Mouse (Mus musculus) kidney, embryonic 16.5 days (tissue): Measurements from ENCODE around the gene Zfhx3. TPM values are rescaled to one million over a fixed set of nuclear protein-coding genes. Genes with fewer than 3 reads are reported as not detected.

ENCODE experiments used
- ATAC-seq: fragments of 200-750 bp; cut with Nextera tagmentation; 2 replicates; pipeline ENCODE4 v1.8.0; 2017; ENCODE audit warnings: moderate TSS enrichment; ENCODE audit not compliant: low FRiP score, low TSS enrichment
- H3K27ac ChIP-seq: fragments of 300-500 bp; sonication (generic); 2 replicates; pipeline ENCODE4 v1.5.1; 2014; ENCODE audit warnings: low read length
- H3K27me3 ChIP-seq: fragments of 300-500 bp; sonication (generic); 2 replicates; pipeline ENCODE4 v1.6.1; 2014; ENCODE audit warnings: low read length, control low read depth, mixed read lengths; ENCODE audit not compliant: insufficient read depth
- H3K36me3 ChIP-seq: fragments of 300-500 bp; sonication (generic); 2 replicates; pipeline ENCODE4 v1.6.1; 2014; ENCODE audit warnings: low read length, control low read depth, mixed read lengths; ENCODE audit not compliant: insufficient read depth
- H3K4me1 ChIP-seq: fragments of 300-500 bp; sonication (generic); 2 replicates; pipeline ENCODE4 v1.6.1; 2014; ENCODE audit warnings: low read length, control low read depth, mixed read lengths; ENCODE audit not compliant: insufficient read depth
- H3K4me2 ChIP-seq: fragments of 300-500 bp; sonication (generic); replicated peaks from 2 replicates; pipeline ENCODE4 v1.6.1; 2014; ENCODE audit warnings: low read depth, low read length
- H3K4me3 ChIP-seq: fragments of 300-500 bp; sonication (generic); 2 replicates; pipeline ENCODE4 v1.5.1; 2014; ENCODE audit warnings: mild to moderate bottlenecking, low read length
- H3K9ac ChIP-seq: fragments of 300-500 bp; sonication (generic); replicated peaks from 2 replicates; pipeline ENCODE4 v1.6.1; 2014; ENCODE audit warnings: low read length
- H3K9me3 ChIP-seq: fragments of 300-500 bp; sonication (generic); 2 replicates; pipeline ENCODE4 v1.6.1; 2016; ENCODE audit warnings: low read length, control low read depth
- WGBS: fragments of 180-500 bp; shearing (Covaris S2); extraction: QIAGEN DNeasy Blood & Tissue Kit; methylation state at CpG from one replicate; pipeline ENCODE4 v1.1.7; 2014; 5-methylcytosine and 5-hydroxymethylcytosine counted together
- polyA plus RNA-seq: library from polyadenylated mRNA; unstranded; fragments of >200 nt; fragmentation: Nextera tagmentation; extraction: Ambion mirVana; gene quantifications from 2 replicates; pipeline ENCODE4 v1.2.1, GENCODE M21; 2015

Zfhx3 gene
- polyA plus RNA-seq, 1 experiment from 2014 or later, result 6.6 TPM

DNA sequence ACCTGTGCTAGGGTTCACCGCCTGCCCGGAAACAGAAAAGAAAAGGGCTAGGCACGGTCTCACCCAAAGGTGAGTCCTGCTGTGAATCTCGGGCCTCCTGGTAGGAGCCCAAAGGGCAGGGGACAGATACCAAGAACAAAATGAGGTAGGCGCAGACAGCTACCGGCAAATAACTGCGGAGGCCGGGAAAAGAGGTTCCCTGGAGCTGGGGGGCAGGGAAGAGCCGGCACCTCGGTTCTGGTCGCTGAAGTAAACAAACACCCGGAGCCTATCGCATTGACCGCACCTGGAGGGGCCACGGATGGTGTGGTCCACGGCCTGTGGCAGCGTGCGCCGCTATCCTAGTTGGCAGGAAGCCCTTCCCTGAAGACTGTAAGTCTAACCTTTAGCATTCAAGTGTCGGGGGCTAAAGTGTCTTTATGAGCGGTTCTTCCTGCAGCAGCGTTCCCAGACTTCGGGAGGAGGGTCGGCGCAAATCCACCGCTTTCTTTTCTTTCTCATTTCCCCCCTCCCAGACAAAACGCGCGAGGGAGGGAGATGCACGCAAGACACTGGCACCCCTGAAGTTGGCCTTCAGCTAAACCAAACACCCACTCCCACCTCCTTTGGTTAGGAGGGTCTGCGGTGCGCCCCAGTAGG is 752.9 kb downstream of the Zfhx3 start:
- Histone ChIP-seq H3K4me1 (peaks cover 49% of the 10 kb centered on the region), H3K4me2 (peak overlapping the region; percentile 53), H3K27ac (no peak overlapping the region), H3K36me3 (no peaks in the 10 kb centered on the region), H3K9ac (peak overlapping the region; percentile 19; the same call in 1 of the 2 replicates), H3K4me3 (peak overlapping the region; percentile 37), H3K9me3 (no peaks in the 10 kb centered on the region), H3K27me3 (peaks cover 59% of the 10 kb centered on the region)
- no peak for ATAC-seq
- 11% methylated on average over 32 of the region's 32 CpGs for WGBS

DNA sequence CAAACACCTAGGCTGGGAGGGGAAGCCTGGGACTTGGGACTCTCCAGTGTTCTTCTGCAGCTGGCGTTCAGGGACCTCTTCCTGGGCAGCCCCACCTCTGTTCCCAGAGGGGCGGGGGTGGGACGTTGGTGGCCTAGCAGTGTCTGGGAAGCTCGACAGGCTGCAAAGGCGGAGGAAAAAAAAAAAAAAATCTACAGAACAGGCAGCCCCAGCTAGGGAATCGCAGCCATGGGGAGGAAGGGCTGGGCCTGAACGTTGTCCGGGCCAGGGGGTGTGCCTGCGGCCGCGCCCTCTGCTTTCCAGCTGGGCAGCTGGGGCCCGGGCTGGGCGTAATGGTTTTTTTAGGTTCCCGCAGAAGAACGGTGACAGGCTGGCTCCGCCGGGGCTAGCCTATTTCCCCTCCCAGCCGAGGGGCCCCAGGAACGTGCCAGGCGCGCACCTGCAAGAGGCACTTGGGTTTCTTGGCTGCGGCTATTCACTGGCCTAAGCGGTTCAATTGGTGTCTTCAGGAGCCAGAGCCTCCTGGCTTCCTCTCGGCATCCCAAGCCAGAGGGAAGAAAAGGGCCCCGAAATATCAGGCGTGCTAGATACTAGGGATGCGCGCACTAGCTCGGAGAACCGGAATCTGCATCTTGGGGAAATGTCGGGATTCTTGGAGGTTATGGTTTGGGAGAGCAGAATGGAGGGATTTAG is 753.6 kb downstream of the Zfhx3 start:
- 1% methylated on average over 31 of the region's 31 CpGs for WGBS
- Histone ChIP-seq H3K36me3 (no peaks in the 10 kb centered on the region), H3K27ac (no peak overlapping the region), H3K9me3 (no peaks in the 10 kb centered on the region), H3K4me1 (peaks cover 44% of the 10 kb centered on the region), H3K27me3 (peaks cover 60% of the 10 kb centered on the region), H3K9ac (no peak overlapping the region; the same call in 1 of the 2 replicates), H3K4me2 (peak overlapping the region; percentile 53), H3K4me3 (peak overlapping the region; percentile 37)
- no peak for ATAC-seq

DNA sequence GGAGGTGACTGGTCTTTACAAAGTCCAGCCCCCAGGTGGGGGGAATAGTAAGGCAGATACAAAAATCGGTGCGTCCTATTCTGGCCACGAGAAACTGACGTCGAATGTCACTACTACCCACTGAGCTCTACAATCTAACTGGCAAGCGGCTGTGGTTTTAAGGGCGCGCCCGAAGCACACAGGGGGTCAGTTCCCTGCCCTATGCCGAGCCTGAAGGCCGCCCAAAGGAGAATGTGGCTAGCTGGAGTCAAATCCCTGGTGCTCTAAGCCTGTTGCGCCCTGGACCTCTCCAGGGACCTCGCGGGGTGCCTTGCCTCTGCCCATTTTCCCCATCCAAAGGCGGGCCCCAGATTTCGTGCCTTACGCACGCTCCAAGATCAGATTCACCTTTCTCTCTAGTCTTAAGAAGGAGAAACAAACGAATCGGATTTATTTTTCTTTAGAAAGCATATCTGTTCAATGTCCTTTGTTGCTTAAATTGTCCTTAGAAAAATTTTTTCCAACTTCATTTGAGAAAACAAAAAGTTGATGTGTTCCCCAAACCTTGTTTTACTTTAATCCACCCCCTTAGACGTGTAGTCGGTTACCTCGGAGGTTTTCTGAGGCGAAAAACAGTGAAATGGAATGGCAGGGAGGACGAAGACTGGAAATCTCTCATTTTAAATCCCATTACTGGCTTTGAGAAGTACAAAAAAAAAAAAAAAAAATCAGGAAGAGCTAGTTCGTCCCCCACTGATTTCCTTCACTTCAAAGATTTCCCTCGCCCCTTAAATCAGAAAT is 754.4 kb downstream of the Zfhx3 start:
- Histone ChIP-seq H3K27me3 (peaks cover 66% of the 10 kb centered on the region), H3K9ac (no peak overlapping the region), H3K9me3 (no peaks in the 10 kb centered on the region), H3K4me3 (peak overlapping the region; percentile 37), H3K27ac (no peak overlapping the region), H3K4me1 (peaks cover 36% of the 10 kb centered on the region), H3K36me3 (no peaks in the 10 kb centered on the region), H3K4me2 (peak overlapping the region; percentile 53)
- no peak for ATAC-seq
- WGBS, result 4% methylated on average over 27 of the region's 27 CpGs

DNA sequence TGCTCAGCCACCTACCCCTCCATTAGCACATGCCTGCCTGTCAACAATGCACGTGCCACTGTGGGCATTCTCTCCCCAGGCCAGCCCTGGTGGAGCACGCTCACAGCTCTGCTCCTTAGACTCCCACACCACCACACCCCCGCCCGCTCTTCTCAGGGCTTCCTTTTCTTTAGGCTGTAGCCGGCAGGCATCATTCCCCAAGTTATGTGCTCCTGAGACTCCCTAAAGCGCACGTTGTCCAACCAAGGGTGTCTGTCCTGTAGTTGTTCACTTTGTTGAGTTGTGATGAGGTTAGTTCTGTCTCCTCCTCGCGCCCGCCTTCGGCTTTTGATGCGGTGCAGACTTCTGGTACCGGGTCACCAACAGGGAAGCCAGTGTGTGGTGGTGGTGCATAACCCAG is 755.1 kb downstream of the Zfhx3 start:
- peak overlapping the region; percentile 22; the same call in 1 of the 2 replicates for H3K4me3 ChIP-seq
- 5% methylated on average over 13 of the region's 13 CpGs for WGBS
- no peak overlapping the region for H3K27ac ChIP-seq
- H3K9ac ChIP-seq, result no peak overlapping the region
- peaks cover 36% of the 10 kb centered on the region for H3K4me1 ChIP-seq
- ATAC-seq, result peak; percentile 52; the same call in 1 of the 2 replicates
- H3K27me3 ChIP-seq, result peaks cover 72% of the 10 kb centered on the region
- 0 out of 2 replicates have a peak overlapping the region, but pooled peaks have one; percentile 3 for H3K4me2 ChIP-seq
- H3K9me3 ChIP-seq, result no peaks in the 10 kb centered on the region
- H3K36me3 ChIP-seq, result no peaks in the 10 kb centered on the region

DNA sequence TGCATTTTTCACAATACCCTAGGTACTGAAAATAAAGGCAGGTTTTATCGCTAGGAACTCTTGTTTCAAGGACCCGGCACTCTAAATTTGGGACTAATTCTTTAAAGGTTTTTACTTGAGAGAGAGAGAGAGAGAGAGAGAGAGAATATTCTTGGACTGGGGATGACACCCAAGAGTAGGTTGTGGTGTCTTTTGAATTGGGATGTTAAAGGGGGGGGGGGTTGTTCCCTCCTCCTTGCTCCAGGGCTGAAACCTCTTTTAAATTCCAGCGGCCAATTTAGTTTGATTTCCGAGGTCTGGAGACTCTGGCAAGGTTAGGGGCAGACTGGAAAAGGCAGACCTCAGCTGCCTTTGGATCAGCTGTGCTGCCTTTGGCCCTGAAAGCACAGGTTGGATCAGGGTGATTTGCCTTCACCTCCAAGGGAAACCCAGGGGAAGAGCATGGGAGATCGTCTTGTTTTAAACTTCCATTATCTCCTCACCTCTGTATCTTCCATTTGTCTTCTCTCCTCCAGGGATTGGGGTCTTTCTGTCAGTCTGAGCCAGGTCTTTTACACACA is 755.7 kb downstream of the Zfhx3 start:
- Histone ChIP-seq H3K27ac (no peak overlapping the region), H3K9ac (no peak overlapping the region), H3K27me3 (peaks cover 72% of the 10 kb centered on the region), H3K9me3 (no peaks in the 10 kb centered on the region), H3K4me3 (no peak overlapping the region), H3K36me3 (no peaks in the 10 kb centered on the region), H3K4me2 (0 out of 2 replicates have a peak overlapping the region, but pooled peaks have one; percentile 3), H3K4me1 (peaks cover 42% of the 10 kb centered on the region)
- WGBS, result 14% methylated on average over 5 of the region's 5 CpGs
- ATAC-seq, result no peak

DNA sequence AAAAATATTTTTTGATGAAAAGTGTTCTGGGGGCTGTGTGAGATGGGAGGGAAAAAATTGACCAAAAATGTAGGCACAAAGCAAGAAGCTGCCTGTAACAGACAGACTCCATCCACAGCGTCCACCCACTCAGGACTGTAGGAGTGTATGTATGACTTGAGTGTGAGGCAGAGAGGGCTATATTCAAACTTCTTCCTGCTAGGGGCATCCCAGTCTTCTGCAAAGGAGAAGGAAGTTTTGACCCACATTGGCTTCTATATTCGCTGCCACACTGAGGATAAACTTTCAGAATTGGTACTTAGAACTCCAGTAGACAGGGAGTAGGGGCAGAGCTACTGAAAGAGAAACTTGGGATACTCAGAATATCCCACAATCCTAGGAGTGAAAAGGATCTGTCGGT is 756.6 kb downstream of the Zfhx3 start:
- Histone ChIP-seq H3K27ac (no peak overlapping the region), H3K27me3 (peaks cover 71% of the 10 kb centered on the region), H3K4me2 (peak overlapping the region; percentile 44), H3K4me3 (no peak overlapping the region), H3K9me3 (no peaks in the 10 kb centered on the region), H3K4me1 (peaks cover 43% of the 10 kb centered on the region), H3K36me3 (no peaks in the 10 kb centered on the region), H3K9ac (no peak overlapping the region)
- 11% methylated on average over 3 of the region's 3 CpGs for WGBS
- no peak for ATAC-seq

DNA sequence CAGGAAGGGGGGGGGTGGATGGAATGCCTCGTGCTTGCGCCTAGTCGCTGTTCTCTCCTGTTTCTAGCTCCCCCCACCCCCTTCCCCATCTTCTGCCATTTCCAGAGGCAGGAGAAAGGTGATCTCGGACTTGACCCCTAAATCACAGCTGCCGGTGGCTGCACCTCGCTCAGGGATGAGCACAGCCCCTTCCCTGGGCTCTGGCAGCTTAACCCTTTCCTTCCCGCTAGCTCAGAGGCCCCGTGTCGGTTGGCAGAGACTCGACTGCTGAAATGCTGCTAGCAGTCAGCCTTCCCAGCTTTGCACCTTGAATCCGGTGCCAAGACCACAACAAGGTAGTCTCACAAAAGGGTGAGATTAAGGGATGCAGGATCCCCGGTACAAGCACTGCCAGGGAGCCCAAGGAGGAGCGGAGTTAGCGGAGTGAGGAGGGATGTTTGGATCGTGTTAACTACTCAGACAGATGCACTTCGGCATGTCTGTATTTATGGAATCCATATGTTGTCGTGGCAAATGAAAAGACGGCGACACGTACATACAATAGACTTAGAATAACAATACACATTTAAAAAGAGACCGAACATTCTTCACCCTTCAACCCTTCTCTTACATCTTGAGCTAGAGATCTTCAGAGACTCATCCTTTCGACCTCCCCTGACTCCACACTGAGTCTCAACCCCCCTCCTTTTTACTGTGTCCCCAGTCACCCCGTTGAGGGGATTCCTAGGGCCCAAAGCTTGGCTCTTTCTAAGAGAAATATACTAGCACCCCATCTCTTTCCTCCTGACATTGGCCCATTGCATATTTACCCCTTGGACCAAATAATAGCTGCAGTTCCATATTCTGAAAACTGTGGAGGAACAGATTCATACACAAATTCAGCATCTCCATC is 757.3 kb downstream of the Zfhx3 start:
- no peak overlapping the region for H3K27ac ChIP-seq
- ATAC-seq, result no peak
- H3K9me3 ChIP-seq, result no peaks in the 10 kb centered on the region
- H3K4me1 ChIP-seq, result peaks cover 43% of the 10 kb centered on the region
- peaks cover 64% of the 10 kb centered on the region for H3K27me3 ChIP-seq
- WGBS, result 5% methylated on average over 23 of the region's 23 CpGs
- H3K36me3 ChIP-seq, result no peaks in the 10 kb centered on the region
- H3K9ac ChIP-seq, result 0 out of 2 replicates have a peak overlapping the region, but pooled peaks have one; percentile 11
- H3K4me2 ChIP-seq, result peak overlapping the region; percentile 44
- peak overlapping the region; percentile 26 for H3K4me3 ChIP-seq

DNA sequence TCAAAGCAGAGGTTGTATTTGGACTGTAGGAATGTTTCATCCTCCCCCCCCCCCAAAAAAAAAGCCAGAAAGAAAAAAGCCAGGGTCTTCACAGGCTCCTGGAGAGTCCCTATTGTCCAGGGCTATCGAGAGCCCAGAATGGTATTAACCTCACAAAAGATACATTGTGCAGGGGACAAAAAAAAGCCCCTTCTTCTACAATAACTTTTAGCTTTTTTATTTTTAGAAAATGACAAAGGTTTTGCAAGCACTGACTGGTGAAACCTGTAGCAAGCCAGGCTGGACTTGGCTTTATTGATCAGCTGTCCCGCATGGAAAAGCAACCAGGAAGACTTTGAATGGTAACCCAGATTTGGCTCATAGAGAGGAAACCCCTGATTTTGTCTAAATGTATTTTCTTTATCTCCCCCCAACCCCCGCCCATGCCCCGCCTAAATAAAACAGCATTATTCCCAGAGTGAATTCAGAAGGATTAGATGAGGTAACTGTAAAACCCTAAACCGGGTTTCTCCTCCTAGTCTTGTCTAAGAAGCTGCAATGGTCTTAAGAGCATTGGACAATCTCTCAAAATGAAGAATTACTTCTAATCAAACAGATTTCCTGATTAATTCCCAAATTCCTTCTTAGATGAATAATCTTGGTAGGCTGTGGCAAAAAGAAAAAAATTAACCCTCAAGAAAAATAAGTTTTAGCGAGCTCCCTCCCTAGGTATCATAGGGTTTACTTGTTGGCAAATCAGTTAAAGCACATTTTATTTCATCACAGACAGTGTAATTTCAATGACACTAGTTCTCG is 759.1 kb downstream of the Zfhx3 start:
- H3K4me3 ChIP-seq, result no peak overlapping the region
- peaks cover 39% of the 10 kb centered on the region for H3K4me1 ChIP-seq
- H3K4me2 ChIP-seq, result no peak overlapping the region
- peaks cover 46% of the 10 kb centered on the region for H3K27me3 ChIP-seq
- H3K9ac ChIP-seq, result no peak overlapping the region
- no peak overlapping the region for H3K27ac ChIP-seq
- ATAC-seq, result no peak
- H3K36me3 ChIP-seq, result no peaks in the 10 kb centered on the region
- 41% methylated on average over 7 of the region's 7 CpGs for WGBS
- H3K9me3 ChIP-seq, result no peaks in the 10 kb centered on the region
